Mouse (Mus musculus): Measurements from ENCODE around the gene Mrps15. TPM values are rescaled to one million over a fixed set of nuclear protein-coding genes. Genes with fewer than 3 reads are reported as not detected.

The Mrps15 gene
- total RNA-seq, 2 experiments from 2014 or later: 59.0 to 61.2 TPM

Other genes starting within 250 kb of the Mrps15 start
- gene Csf3r, start 22.4 kb upstream of the Mrps15 start, total RNA-seq (2021): 1 to 10 TPM in 1 of 2 experiments, not detected in 1; 1.1 TPM
- gene Oscp1, start 11.6 kb downstream of the Mrps15 start, total RNA-seq (2021): 1 to 10 TPM; 2.9 to 3.5 TPM
- gene Lsm10, start 49.7 kb downstream of the Mrps15 start, total RNA-seq (2021): 10 to 100 TPM in 1 of 2 experiments, 1 to 10 TPM in 1; 8.0 to 10.8 TPM
- 10 to 100 TPM; 28.8 to 39.5 TPM for gene Stk40, start 57.0 kb downstream of the Mrps15 start, total RNA-seq (2021)
- 10 to 100 TPM; 20.0 to 25.5 TPM for gene Eva1b, start 100.8 kb downstream of the Mrps15 start, total RNA-seq (2021)
- 1 to 10 TPM; 1.2 to 1.4 TPM for gene Sh3d21, start 116.6 kb downstream of the Mrps15 start, total RNA-seq (2021)
- 100 to 1,000 TPM; 131 to 152 TPM for gene Thrap3, start 155.8 kb downstream of the Mrps15 start, total RNA-seq (2021)
- gene Map7d1, start 209.4 kb downstream of the Mrps15 start, total RNA-seq (2021): 100 to 1,000 TPM; 209 to 239 TPM
- gene Trappc3, start 215.4 kb downstream of the Mrps15 start, total RNA-seq (2021): 10 to 100 TPM; 25.7 to 29.2 TPM
- gene Col8a2, start 239.9 kb downstream of the Mrps15 start, total RNA-seq (2021): 1 to 10 TPM; 5.7 to 5.9 TPM